Mouse (Mus musculus) hindbrain, embryonic 15.5 days (tissue): ENCODE data around the gene Nkiras2. TPM values are rescaled to one million over a fixed set of nuclear protein-coding genes. Genes with fewer than 3 reads are reported as not detected.
A peak's percentile ranks its signal among the peaks of the same experiment; 100 is the strongest.

Experiments
- ATAC-seq: fragments of 200-750 bp; cut with Nextera tagmentation; 2 replicates; pipeline ENCODE4 v1.8.0; 2017; ENCODE audit warnings: low read depth, moderate number of reproducible peaks, moderate TSS enrichment; ENCODE audit not compliant: low FRiP score
- H3K27ac ChIP-seq: fragments of 300-500 bp; sonication (generic); replicated peaks from 2 replicates; pipeline ENCODE4 v1.5.1; 2015; ENCODE audit warnings: mild to moderate bottlenecking, inconsistent platforms
- H3K27me3 ChIP-seq: fragments of 300-500 bp; sonication (generic); 2 replicates; pipeline ENCODE4 v1.6.1; 2015; ENCODE audit warnings: control low read depth, inconsistent platforms
- H3K36me3 ChIP-seq: fragments of 300-500 bp; sonication (generic); 2 replicates; pipeline ENCODE4 v1.6.1; 2015; ENCODE audit warnings: control low read depth, inconsistent platforms
- H3K4me1 ChIP-seq: fragments of 300-500 bp; sonication (generic); replicated peaks from 2 replicates; pipeline ENCODE4 v1.6.1; 2015; ENCODE audit warnings: control low read depth, inconsistent platforms
- H3K4me2 ChIP-seq: fragments of 300-500 bp; sonication (generic); 2 replicates; pipeline ENCODE4 v1.6.1; 2015; ENCODE audit warnings: moderate library complexity, mild to moderate bottlenecking, inconsistent platforms
- H3K4me3 ChIP-seq: fragments of 300-500 bp; sonication (generic); 2 replicates; pipeline ENCODE4 v1.5.1; 2015; ENCODE audit warnings: mild to moderate bottlenecking, inconsistent platforms
- H3K9ac ChIP-seq: fragments of 300-500 bp; sonication (generic); 2 replicates; pipeline ENCODE4 v1.6.1; 2015; ENCODE audit warnings: inconsistent platforms
- H3K9me3 ChIP-seq: fragments of 300-500 bp; sonication (generic); 2 replicates; pipeline ENCODE4 v1.6.1; 2016; ENCODE audit warnings: control low read depth, inconsistent platforms
- WGBS: fragments of 180-500 bp; shearing (Covaris S2); methylation state at CpG from one replicate; pipeline ENCODE4 v1.1.7; 2015; 5-methylcytosine and 5-hydroxymethylcytosine counted together
- polyA plus RNA-seq: library from polyadenylated mRNA; unstranded; fragments of >200 nt; fragmentation: Nextera tagmentation; extraction: Ambion mirVana; gene quantifications from 2 replicates; pipeline ENCODE4 v1.2.1, GENCODE M21; 2015

Gene Nkiras2
- polyA plus RNA-seq, 1 experiment from 2014 or later, result 104 TPM

DNA sequence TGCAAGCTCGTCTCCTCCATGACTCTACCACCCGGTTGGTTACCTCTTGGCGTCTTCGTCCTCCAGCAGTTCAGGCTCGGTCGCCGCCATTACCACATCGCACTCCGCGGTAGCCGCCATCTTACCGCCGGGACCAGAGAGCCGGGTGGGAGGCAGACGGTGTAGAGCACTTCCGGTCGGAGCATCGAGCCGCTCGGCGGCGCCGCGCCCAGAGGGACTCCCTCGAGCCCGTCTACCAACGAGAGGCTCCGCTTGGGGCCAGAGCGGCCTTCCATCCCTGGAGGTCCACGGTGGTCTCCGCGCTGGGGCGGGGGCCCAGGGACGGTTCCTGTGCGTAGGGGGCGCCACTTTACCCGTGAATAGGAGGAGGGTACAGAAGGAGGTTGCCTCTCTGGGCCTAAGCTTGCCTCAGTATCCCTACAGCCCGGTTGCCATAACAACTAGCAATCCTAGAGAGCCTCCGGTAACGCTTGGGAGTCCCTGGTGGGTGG, 486 bp downstream of the Nkiras2 start:
- peak overlapping the region; percentile 87 for H3K4me2 ChIP-seq
- H3K27me3 ChIP-seq, result no peaks in the 10 kb centered on the region
- H3K9me3 ChIP-seq, result no peaks in the 10 kb centered on the region
- H3K36me3 ChIP-seq, result no peaks in the 10 kb centered on the region
- peak overlapping the region; percentile 87 for H3K9ac ChIP-seq
- under 1% methylated on average over 40 of the region's 40 CpGs for whole genome bisulfite sequencing
- H3K4me3 ChIP-seq, result peak overlapping the region; percentile 88
- H3K27ac ChIP-seq, result peak overlapping the region; percentile 92
- ATAC-seq, result peak; percentile 96
- H3K4me1 ChIP-seq, result peaks cover 47% of the 10 kb centered on the region

DNA sequence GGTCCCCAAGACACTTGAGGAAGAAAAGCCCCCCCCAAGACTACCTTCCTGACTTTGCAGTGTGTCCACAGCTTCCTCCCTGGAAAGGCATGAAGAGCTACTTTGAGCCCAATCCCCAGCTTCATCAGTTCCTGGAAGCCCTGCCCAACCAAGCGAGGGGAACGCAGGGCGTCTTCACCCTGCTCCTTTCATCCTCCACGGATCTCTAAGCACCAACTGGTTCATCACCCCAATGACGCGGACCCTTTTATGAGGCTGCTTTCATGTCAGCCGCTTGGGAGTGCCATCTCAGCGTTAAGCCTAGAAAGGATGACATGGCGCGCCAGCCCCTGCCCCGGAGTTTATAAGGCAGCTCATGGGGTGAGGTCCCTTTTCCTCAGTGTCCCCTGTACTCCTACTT, 938 bp downstream of the Nkiras2 start, which contains the start of gene Dnajc7:
Dnajc7 (minus strand) TSS at position 187 of the 400 bp plus-strand sequence.
- WGBS, result under 1% methylated on average over 11 of the region's 11 CpGs
- Histone ChIP-seq H3K27me3 (no peaks in the 10 kb centered on the region), H3K36me3 (no peaks in the 10 kb centered on the region), H3K9ac (peak within 1 kb of the TSS; percentile 87), H3K27ac (peak within 1 kb of the TSS; percentile 92), H3K4me3 (peak within 1 kb of the TSS; percentile 88), H3K4me2 (peak within 1 kb of the TSS; percentile 87), H3K9me3 (no peaks in the 10 kb centered on the region), H3K4me1 (peaks cover 48% of the 10 kb centered on the region)
- no peak for ATAC-seq

- H3K9ac ChIP-seq, result peak overlapping the region; percentile 96
- H3K27me3 ChIP-seq, result no peaks in the 10 kb centered on the region
- H3K27ac ChIP-seq, result peak overlapping the region; percentile 91
- H3K36me3 ChIP-seq, result 0 out of 2 replicates have a peak, but pooled peaks cover 12% of the 10 kb centered on the region
- peak; percentile 57 for ATAC-seq
- H3K4me2 ChIP-seq, result peak overlapping the region; percentile 71
- no peaks in the 10 kb centered on the region for H3K9me3 ChIP-seq
- peaks cover 42% of the 10 kb centered on the region for H3K4me1 ChIP-seq
- 0% methylated on average over 24 of the region's 24 CpGs for WGBS
- H3K4me3 ChIP-seq, result peak overlapping the region; percentile 93
Observed at GRCm38 (mm10) chr11:100622714-100623113, 3.7 kb downstream of the Nkiras2 start.

DNA sequence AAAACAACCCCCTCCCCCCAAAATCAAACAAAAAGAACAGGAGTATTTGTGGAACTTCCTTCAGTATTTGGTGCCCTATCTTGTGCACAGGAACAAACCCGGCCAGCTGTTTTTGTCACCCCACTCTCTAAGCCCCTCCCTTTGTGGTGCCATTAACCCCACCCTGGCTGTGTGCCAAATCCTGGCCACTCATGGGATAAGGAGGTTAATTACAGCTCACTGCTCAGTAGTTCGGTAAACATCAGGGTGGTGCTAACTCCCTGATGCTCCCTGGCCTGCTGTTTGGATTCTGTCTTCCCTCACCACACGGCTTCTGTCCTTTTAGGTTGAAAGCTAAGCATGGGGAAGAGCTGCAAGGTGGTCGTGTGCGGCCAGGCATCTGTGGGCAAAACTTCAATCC, 4.8 kb downstream of the Nkiras2 start:
- WGBS, result 52% methylated on average over 5 of the region's 5 CpGs
- Histone ChIP-seq H3K27me3 (no peaks in the 10 kb centered on the region), H3K9ac (no peak overlapping the region), H3K9me3 (no peaks in the 10 kb centered on the region), H3K4me2 (peak overlapping the region; percentile 71), H3K36me3 (0 out of 2 replicates have a peak, but pooled peaks cover 12% of the 10 kb centered on the region), H3K4me3 (peak overlapping the region; percentile 93; the same call in 1 of the 2 replicates), H3K4me1 (peaks cover 41% of the 10 kb centered on the region), H3K27ac (0 out of 2 replicates have a peak overlapping the region, but pooled peaks have one; percentile 21)
- ATAC-seq, result no peak

DNA sequence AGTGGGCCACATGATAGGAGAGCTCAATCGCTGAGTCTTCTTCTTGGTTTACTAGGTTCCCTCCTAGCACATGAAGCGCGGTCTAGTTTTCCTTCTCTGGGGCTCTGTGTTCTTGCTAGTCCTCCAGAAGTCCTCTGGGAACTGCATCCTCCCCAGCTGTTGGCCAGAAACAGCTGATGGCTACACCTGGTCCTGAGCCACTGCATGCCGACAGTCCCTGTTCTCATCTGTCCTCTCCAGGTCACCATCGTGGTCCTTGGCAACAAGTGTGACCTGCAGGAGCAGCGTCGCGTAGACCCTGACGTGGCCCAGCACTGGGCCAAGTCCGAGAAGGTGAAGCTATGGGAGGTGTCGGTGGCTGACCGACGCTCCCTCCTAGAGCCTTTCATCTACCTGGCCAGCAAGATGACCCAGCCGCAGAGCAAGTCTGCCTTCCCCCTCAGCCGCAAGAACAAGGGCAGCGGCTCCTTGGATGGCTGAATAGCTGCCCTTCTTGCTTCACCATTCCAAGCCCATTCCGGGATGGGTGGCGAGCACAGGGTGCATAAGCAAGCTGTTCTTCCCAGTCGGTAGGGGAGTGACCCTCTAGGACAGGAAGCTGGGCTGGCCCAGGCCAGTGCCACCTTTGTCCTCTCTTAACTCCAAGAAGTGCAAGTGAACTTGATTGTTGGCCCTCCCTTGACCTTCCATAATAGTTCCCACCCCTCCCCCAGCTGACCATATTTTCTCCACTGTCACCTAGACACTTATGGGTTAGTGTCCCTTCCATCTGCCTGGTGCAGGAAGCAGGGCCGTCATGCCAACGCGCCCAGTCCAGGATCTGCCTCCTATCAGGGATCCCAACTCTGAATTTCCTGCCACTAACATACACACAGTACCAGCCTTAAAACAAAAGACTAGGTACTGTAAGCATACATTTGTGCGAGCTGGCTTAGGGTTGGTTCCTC, 7.0 kb downstream of the Nkiras2 start:
- H3K9me3 ChIP-seq, result no peaks in the 10 kb centered on the region
- H3K27me3 ChIP-seq, result no peaks in the 10 kb centered on the region
- no peak overlapping the region for H3K4me2 ChIP-seq
- H3K27ac ChIP-seq, result no peak overlapping the region
- no peak overlapping the region for H3K4me3 ChIP-seq
- H3K9ac ChIP-seq, result no peak overlapping the region
- H3K4me1 ChIP-seq, result peaks cover 36% of the 10 kb centered on the region
- H3K36me3 ChIP-seq, result 0 out of 2 replicates have a peak, but pooled peaks cover 12% of the 10 kb centered on the region
- ATAC-seq, result no peak
- 93% methylated on average over 23 of the region's 23 CpGs for WGBS

DNA sequence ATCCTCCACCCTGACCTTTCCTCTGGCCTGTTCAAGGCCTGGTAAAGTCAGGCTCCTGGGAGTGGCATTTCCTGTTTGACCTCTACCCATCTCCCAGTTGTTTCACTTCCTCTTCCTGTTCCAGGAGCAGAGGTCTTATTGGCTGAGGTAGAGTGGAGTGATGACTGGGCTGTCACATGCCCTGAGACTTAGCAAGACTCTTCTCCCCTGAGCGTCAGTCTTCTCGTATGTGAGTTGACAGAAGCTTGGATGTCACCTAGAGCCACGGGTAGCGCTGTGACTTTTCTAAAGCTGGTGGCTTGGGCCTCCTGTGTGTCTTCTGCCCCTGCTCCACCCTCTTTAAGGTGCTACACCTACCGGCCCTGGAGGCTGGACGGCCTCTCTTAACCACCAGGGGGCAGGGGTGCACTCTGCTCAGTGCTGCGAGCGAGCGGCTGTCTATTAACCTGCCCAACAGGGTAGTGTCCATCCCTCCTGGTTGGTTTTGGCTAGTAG, 7.7 kb downstream of the Nkiras2 start:
- no peak overlapping the region for H3K9ac ChIP-seq
- no peak for ATAC-seq
- H3K9me3 ChIP-seq, result no peaks in the 10 kb centered on the region
- H3K4me1 ChIP-seq, result peaks cover 32% of the 10 kb centered on the region
- H3K27ac ChIP-seq, result no peak overlapping the region
- H3K4me3 ChIP-seq, result no peak overlapping the region
- H3K36me3 ChIP-seq, result 0 out of 2 replicates have a peak, but pooled peaks cover 12% of the 10 kb centered on the region
- H3K4me2 ChIP-seq, result no peak overlapping the region
- H3K27me3 ChIP-seq, result no peaks in the 10 kb centered on the region
- 22% methylated on average over 9 of the region's 9 CpGs for WGBS

GRCm38 (mm10) chr11:100628056-100628455, 9.0 kb downstream of the Nkiras2 start:
- H3K9ac ChIP-seq, result no peak overlapping the region
- H3K4me3 ChIP-seq, result no peak overlapping the region
- no peak overlapping the region for H3K4me2 ChIP-seq
- no peaks in the 10 kb centered on the region for H3K27me3 ChIP-seq
- no peaks in the 10 kb centered on the region for H3K9me3 ChIP-seq
- 95% methylated on average over 5 of the region's 5 CpGs for WGBS
- H3K36me3 ChIP-seq, result 0 out of 2 replicates have a peak, but pooled peaks cover 12% of the 10 kb centered on the region
- ATAC-seq, result no peak
- H3K4me1 ChIP-seq, result peaks cover 27% of the 10 kb centered on the region
- peak overlapping the region; percentile 43; the same call in 1 of the 2 replicates for H3K27ac ChIP-seq

GRCm38 (mm10) chr11:100628862-100629352, 9.9 kb downstream of the Nkiras2 start:
- Histone ChIP-seq H3K36me3 (0 out of 2 replicates have a peak, but pooled peaks cover 12% of the 10 kb centered on the region), H3K27ac (peak overlapping the region; percentile 43), H3K9me3 (no peaks in the 10 kb centered on the region), H3K9ac (no peak overlapping the region), H3K4me1 (peaks cover 19% of the 10 kb centered on the region), H3K4me3 (no peak overlapping the region), H3K4me2 (no peak overlapping the region), H3K27me3 (no peaks in the 10 kb centered on the region)
- 23% methylated on average over 13 of the region's 13 CpGs for WGBS
- peak; percentile 57 for ATAC-seq

DNA sequence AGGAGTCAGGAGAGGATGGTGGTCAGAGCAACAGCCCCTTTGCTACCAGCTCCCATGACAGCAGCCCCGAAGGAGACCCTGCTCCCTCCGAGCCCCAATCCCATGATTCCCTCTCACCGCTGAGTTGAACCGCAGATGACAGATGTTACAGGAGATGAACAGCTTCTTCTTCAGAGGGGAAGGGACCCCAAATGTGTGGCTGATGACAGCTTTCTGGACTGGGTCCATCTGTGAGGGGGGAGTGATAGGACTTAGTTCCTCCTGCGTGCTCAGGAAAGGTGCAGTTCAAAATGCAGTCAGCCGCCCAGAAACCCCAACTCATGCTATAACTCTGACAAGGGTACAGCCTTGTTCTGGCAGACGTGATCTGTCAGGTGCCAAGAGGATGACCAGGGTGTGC, 15.5 kb downstream of the Nkiras2 start:
- H3K4me1 ChIP-seq, result no peaks in the 10 kb centered on the region
- no peaks in the 10 kb centered on the region for H3K36me3 ChIP-seq
- WGBS, result 74% methylated on average over 7 of the region's 7 CpGs
- peaks cover 1% of the 10 kb centered on the region; the same call in 1 of the 2 replicates for H3K27me3 ChIP-seq
- no peak overlapping the region for H3K9ac ChIP-seq
- no peaks in the 10 kb centered on the region for H3K9me3 ChIP-seq
- no peak overlapping the region for H3K4me2 ChIP-seq
- no peak for ATAC-seq
- H3K27ac ChIP-seq, result no peak overlapping the region
- H3K4me3 ChIP-seq, result no peak overlapping the region

GRCm38 (mm10) chr11:100640159-100640906, 21.3 kb downstream of the Nkiras2 start:
- WGBS, result 7% methylated on average over 52 of the region's 52 CpGs
- Histone ChIP-seq H3K9me3 (no peaks in the 10 kb centered on the region), H3K27me3 (peaks cover 6% of the 10 kb centered on the region; the same call in 1 of the 2 replicates), H3K4me3 (peak overlapping the region; percentile 44), H3K4me1 (peaks cover 12% of the 10 kb centered on the region), H3K27ac (peak overlapping the region; percentile 18), H3K9ac (peak overlapping the region; percentile 45), H3K36me3 (no peaks in the 10 kb centered on the region), H3K4me2 (peak overlapping the region; percentile 77)
- peak; percentile 75 for ATAC-seq
